Mouse (Mus musculus): Measurements from ENCODE around the gene Gm5797.
A peak's percentile ranks its signal among the peaks of the same experiment; 100 is the strongest.
"Not testable (repeated sequence)": the region's sequence is repeated elsewhere in the genome, so short reads cannot be mapped to it uniquely, and the experiment has no call there.

Gene Gm5797

DNA sequence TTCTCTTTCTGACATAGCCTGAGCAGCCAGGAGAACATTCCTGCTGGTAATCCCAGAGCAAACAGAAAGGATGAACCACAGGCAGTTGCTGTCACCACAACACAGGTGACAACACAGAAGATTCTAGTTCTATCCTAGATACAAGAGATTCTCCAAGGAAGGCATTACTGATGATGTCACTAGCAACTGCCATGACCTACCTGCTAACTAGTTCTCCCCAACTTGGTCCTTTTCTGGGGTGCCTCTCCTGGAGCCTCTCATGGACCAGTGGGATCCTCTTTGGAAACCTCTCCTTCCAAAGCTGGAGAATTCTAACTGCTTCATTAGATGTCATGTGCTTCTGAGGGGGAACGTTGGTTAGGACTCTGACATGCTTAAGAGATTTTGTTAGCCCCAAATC lies at the start of gene Gm5797:
Gm5797 (minus strand) TSS at position 101 of the 400 bp plus-strand sequence.
- not testable (repeated sequence) for DNase-seq (ENCODE audit: inconsistent ontology term)

DNA sequence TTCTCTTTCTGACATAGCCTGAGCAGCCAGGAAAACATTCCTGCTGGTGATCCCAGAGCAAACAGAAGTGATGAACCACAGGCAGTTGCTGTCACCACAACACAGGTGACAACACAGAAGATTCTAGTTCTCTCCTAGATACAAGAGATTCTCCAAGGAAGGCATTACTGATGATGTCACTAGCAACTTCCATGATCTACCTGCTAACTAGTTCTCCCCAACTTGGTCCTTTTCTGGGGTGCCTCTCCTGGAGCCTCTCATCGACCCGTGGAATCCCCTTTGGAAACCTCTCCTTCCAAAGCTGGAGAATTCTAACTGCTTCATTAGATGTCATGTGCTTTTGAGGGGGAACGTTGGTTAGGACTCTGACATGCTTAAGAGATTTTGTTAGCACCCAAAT lies 32.8 kb upstream of the Gm5797 start, which contains the start of gene Gm8374:
Gm8374 (minus strand) TSS at position 101 of the 400 bp plus-strand sequence.
- not testable (repeated sequence) for DNase-seq (ENCODE audit: inconsistent ontology term)

DNA sequence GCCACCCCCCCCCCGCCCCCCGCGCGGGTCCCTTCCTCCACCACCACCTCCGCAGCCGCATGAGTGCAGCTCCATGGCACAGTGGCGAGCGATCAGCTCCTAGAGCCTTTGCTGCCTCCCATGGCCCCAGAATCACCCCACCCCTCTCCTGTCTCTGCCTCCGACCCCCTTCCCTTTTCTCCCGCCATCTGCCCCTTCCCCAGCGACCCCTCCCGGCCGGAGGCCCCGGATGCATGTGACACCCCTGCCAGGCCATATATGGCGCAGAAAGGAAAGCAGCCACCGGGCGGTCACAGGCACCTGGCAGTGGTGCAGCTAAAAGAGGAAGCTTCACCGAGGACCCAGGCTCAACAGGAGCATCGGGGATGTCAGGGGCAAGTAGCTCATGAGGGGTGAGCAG lies 17.1 kb downstream of the Gm5797 start:
- peak; percentile 4 for DNase-seq (ENCODE audit: inconsistent ontology term)

DNA sequence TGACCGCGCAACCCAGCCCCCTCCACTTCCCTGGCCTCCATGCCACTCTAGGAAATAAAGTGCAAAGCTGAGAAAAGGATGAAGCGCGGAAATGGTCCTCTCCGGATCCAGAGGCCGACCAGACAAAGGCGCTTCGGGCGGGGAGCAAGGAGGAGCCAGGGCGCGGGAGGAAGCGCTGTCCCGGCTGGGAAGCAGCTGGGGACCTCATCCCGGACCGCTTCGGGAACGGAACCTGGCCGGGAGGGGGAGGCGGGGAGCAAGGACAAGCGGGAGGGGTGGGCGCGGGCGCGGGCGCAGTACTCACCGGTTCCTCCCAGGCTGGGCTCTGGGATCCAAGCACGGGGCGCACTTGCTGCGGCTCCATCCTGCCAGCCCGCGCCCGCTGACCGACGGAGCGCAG lies 17.5 kb downstream of the Gm5797 start, which contains the start of gene Gm3739:
Gm3739 (minus strand) TSS at position 389 of the 400 bp plus-strand sequence.
- DNase-seq (ENCODE audit: inconsistent ontology term): not testable (repeated sequence)

Data from Muller cell, postnatal 12 days (primary cell).